Mouse (Mus musculus): ENCODE measurements around the gene Slco3a1. TPM values are rescaled to one million over a fixed set of nuclear protein-coding genes. Genes with fewer than 3 reads are reported as not detected.

The Slco3a1 gene
- polyA plus RNA-seq (2012; rRNA removed) = 18.2 and 23.7 TPM in 2 replicates

- no peak for DNase-seq (ENCODE audit: low read depth, low spot score)
- 2% methylated on average over 65 of the region's 66 CpGs for WGBS
Observed at GRCm38 (mm10) chr7:74554608-74555311, at the start of gene Slco3a1. Gene Slco3a1, minus strand, starts transcription at chr7:74554780.

GRCm38 (mm10) chr7:74600996-74601395 lies 46.4 kb upstream of the Slco3a1 start:
- WGBS = 89% methylated on average over 5 of the region's 5 CpGs

GRCm38 (mm10) chr7:74579411-74579810 lies 24.8 kb upstream of the Slco3a1 start:
- DNase-seq (ENCODE audit: low read depth, low spot score) = no peak

More at GRCm38 (mm10) chr7:74600996-74601395, 46.4 kb upstream of the Slco3a1 start:
- DNase-seq (ENCODE audit: low read depth, low spot score) = no peak

GRCm38 (mm10) chr7:74575678-74576077 lies 21.1 kb upstream of the Slco3a1 start:
- WGBS = 67% methylated on average over 3 of the region's 3 CpGs
- no peak for DNase-seq (ENCODE audit: low read depth, low spot score)

More at GRCm38 (mm10) chr7:74579411-74579810, 24.8 kb upstream of the Slco3a1 start:
- WGBS = 81% methylated on average over 1 of the region's 1 CpGs

- DNase-seq (ENCODE audit: low read depth, low spot score) = no peak
- 25% methylated on average over 6 of the region's 6 CpGs for WGBS
Observed at GRCm38 (mm10) chr7:74555416-74555815, 836 bp upstream of the Slco3a1 start.

GRCm38 (mm10) chr7:74554041-74554561 lies 479 bp downstream of the Slco3a1 start:
- under 1% methylated on average over 44 of the region's 46 CpGs for WGBS
- DNase-seq (ENCODE audit: low read depth, low spot score) = no peak

- 56% methylated on average over 8 of the region's 8 CpGs for WGBS
- no peak for DNase-seq (ENCODE audit: low read depth, low spot score)
Observed at GRCm38 (mm10) chr7:74553111-74553650, 1.4 kb downstream of the Slco3a1 start.

- WGBS = 50% methylated on average over 4 of the region's 4 CpGs
Observed at GRCm38 (mm10) chr7:74552546-74552945, 2.0 kb downstream of the Slco3a1 start.

GRCm38 (mm10) chr7:74552000-74552358 lies 2.6 kb downstream of the Slco3a1 start:
- 54% methylated on average over 2 of the region's 2 CpGs for WGBS
- DNase-seq (ENCODE audit: low read depth, low spot score) = no peak

More at GRCm38 (mm10) chr7:74552546-74552945, 2.0 kb downstream of the Slco3a1 start:
- DNase-seq (ENCODE audit: low read depth, low spot score) = no peak

GRCm38 (mm10) chr7:74551338-74551999 lies 3.1 kb downstream of the Slco3a1 start:
- DNase-seq (ENCODE audit: low read depth, low spot score) = no peak
- WGBS = 72% methylated on average over 9 of the region's 9 CpGs

GRCm38 (mm10) chr7:74549686-74550085 lies 4.9 kb downstream of the Slco3a1 start:
- no peak for DNase-seq (ENCODE audit: low read depth, low spot score)
- WGBS = 29% methylated on average over 6 of the region's 6 CpGs

- WGBS = 37% methylated on average over 6 of the region's 6 CpGs
- DNase-seq (ENCODE audit: low read depth, low spot score) = no peak
Observed at GRCm38 (mm10) chr7:74549013-74549582, 5.5 kb downstream of the Slco3a1 start.

GRCm38 (mm10) chr7:74546691-74547090 lies 7.9 kb downstream of the Slco3a1 start:
- WGBS = 72% methylated on average over 6 of the region's 6 CpGs
- no peak for DNase-seq (ENCODE audit: low read depth, low spot score)

- 79% methylated on average over 6 of the region's 6 CpGs for WGBS
- DNase-seq (ENCODE audit: low read depth, low spot score) = no peak
Observed at GRCm38 (mm10) chr7:74545498-74545990, 9.0 kb downstream of the Slco3a1 start.

- WGBS = 83% methylated on average over 7 of the region's 7 CpGs
- no peak for DNase-seq (ENCODE audit: low read depth, low spot score)
Observed at GRCm38 (mm10) chr7:74544306-74544705, 10.3 kb downstream of the Slco3a1 start.

- no peak for DNase-seq (ENCODE audit: low read depth, low spot score)
- 64% methylated on average over 4 of the region's 4 CpGs for WGBS
Observed at GRCm38 (mm10) chr7:74541958-74542357, 12.6 kb downstream of the Slco3a1 start.

GRCm38 (mm10) chr7:74540933-74541725 lies 13.5 kb downstream of the Slco3a1 start:
- no peak for DNase-seq (ENCODE audit: low read depth, low spot score)
- WGBS = 81% methylated on average over 7 of the region's 7 CpGs

GRCm38 (mm10) chr7:74536186-74536585 lies 18.4 kb downstream of the Slco3a1 start:
- DNase-seq (ENCODE audit: low read depth, low spot score) = no peak
- WGBS = 70% methylated on average over 4 of the region's 4 CpGs

- 81% methylated on average over 7 of the region's 7 CpGs for WGBS
Observed at GRCm38 (mm10) chr7:74531468-74532097, 23.0 kb downstream of the Slco3a1 start.

More at GRCm38 (mm10) chr7:74531468-74532097, 23.0 kb downstream of the Slco3a1 start:
- no peak for DNase-seq (ENCODE audit: low read depth, low spot score)
